Mouse (Mus musculus) heart, postnatal 0 days (tissue): ENCODE measurements around the gene Olfr266.

Experiments used
- CTCF ChIP-seq: IDR thresholded peaks from 2 replicates; pipeline ENCODE4 v1.5.1; 2016; ENCODE audit warnings: antibody characterized with exemption, control low read depth, low read depth
- EP300 ChIP-seq: IDR thresholded peaks from 2 replicates; pipeline ENCODE4 v1.6.1; 2016; ENCODE audit warnings: antibody characterized with exemption, low read depth

- no peak for TF ChIP-seq CTCF
- no peak for TF ChIP-seq EP300
Measured at GRCm38 (mm10) chr3:106798079-106798478, 28.0 kb downstream of the Olfr266 start.
